Mouse (Mus musculus) neutrophil, adult 5-6 weeks (primary cell): ENCODE results near the gene Nbeal1. TPM values are rescaled to one million over a fixed set of nuclear protein-coding genes. Genes with fewer than 3 reads are reported as not detected.
"Not testable (repeated sequence)": the region's sequence is repeated elsewhere in the genome, so short reads cannot be mapped to it uniquely, and the experiment has no call there.

ENCODE experiments used
- ATAC-seq: fragments of 151-379, 151-347 bp; 2 replicates; pipeline ENCODE4 v1.8.0; 2017; ENCODE audit warnings: mild to moderate bottlenecking, moderate TSS enrichment; ENCODE audit not compliant: insufficient number of reproducible peaks, poor library complexity, low FRiP score, severe bottlenecking; ENCODE audit errors: extremely low read depth
- total RNA-seq: library from RNA; stranded (forward); fragments of 200-1000 nt; gene quantifications from 2 replicates; pipeline ENCODE4 v1.2.3, GENCODE M21; 2017

The Nbeal1 gene
- 33.4 and 34.4 TPM in 2 replicates for total RNA-seq

DNA sequence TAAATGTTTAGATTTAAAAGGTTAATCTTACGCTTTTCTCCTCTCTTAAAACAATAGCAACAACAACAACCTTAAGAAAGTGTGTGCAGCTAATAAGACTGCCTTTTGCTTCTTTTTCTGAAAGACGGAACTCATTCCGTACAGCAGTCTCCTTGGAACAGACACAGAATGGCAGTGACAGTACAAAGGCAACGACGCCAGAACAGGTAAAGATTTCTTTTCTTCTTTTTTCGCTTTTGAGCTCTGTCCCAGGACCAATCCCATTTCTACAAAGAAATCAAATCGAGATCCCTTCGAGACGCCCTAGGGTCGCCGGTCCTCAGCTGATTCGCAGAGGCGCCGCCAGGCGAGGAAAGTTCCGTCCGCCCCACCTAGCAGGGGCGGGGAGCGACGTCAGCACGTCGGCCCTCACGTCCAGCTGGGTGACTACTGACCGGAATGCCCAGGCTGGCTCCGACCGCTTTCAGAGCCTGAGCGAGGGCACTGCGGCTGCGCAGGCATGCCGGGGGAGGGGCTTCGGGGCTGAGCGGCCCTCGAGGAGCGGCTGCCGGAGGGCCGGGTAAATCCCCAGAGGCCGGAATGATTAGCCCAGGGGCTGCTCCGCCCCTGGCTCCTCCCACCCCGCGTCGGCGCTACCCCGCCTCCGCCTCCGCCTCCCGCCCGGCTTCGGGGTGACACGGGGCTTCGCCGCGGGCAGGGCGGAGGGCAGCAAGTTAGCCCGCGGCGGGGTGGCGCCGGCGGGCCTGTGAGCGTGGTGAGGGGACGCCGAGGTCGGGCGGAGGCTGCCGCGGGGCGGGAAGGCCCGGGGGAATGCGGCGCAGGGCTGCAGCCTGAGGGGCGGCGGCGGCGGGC is at the start of gene Nbeal1:
TSS of gene Nbeal1 (plus strand) at position 668 of the 852 bp plus-strand sequence.
- ATAC-seq: peak; percentile 94

- ATAC-seq: no peak
Observed at GRCm38 (mm10) chr1:60137346-60137745, 43.1 kb upstream of the Nbeal1 start.

- no peak for ATAC-seq
Observed at GRCm38 (mm10) chr1:60152700-60153099, 27.7 kb upstream of the Nbeal1 start.

DNA sequence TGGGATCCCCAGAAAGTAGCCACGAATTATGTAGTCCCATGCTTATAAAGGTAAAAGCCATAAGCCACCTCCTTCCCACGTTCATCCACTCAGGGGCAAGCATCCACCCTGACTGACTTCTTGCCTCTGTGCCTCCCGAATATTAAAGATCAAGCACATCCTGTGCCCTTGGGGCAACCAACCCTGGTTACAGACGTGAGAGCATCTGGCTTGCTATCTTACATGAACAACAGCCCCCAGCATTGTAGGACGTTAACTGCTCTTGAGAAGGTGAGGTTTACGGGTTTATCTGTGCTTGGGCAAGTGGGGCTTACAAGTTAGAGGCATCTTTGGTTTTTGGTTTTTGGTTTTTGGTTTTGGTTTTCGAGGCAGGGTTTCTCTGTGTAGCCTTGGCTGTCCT is 23.7 kb upstream of the Nbeal1 start:
- ATAC-seq: no peak

GRCm38 (mm10) chr1:60158411-60158810 is 22.0 kb upstream of the Nbeal1 start:
- ATAC-seq: peak; percentile 85

DNA sequence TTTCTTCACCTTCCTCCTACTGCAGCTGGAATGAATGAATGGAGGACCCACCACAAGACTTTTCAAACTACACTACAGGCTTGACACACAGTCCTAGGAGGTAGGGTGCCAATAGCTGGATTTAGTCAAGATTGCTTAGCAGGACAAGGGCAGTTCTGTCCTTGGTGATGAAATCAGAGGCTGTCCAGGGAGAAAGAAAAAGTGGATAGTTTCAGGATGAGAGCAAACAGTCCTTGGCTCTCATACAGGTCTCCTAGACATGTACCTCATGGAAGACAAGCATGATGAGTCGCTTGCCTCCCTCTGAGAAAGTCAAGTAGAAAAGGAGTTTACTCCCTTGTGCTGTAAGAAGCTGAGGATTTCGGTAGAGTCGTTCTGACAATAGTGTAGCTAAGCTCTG is 16.7 kb upstream of the Nbeal1 start:
- no peak for ATAC-seq

- ATAC-seq: no peak
Observed at GRCm38 (mm10) chr1:60169626-60170025, 10.8 kb upstream of the Nbeal1 start.

DNA sequence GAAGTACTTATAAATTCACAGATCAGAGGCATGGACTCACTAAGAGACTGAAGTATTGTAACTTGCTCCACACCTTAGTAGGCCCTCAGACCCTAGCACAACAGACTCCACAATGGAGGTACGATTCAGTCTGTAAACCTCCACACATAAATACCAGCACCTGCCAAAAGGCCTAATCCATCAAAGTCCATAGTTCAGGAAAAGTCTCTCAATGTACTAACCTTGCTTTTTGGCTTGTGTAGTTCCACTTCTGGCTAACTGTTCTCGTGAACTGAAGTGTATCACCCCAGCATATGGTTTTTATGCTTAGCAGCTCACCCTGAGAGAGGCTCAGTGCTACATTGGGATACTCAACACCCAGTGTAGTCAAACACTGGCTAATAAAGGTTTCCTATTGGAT is 10.1 kb upstream of the Nbeal1 start:
- ATAC-seq: no peak

- ATAC-seq: no peak
Observed at GRCm38 (mm10) chr1:60173119-60173518, 7.3 kb upstream of the Nbeal1 start.

DNA sequence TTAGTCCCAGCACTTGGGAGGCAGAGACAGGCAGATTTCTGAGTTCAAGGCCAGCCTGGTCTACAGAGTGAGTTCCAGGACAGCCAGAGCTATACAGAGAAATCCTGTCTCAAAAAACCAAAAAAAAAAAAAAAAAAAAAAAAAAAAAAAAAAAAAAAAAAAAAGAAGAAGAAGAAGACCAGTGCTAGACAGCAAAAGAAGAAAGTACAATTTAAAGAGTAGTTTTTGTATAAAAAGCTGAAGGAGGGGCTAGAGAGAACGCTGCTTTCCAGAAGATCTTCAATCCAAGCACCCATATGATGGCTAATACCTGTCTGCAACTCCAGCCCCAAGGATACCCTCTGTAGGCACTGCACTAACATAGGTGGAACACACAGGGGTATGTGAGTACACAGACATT is 2.6 kb upstream of the Nbeal1 start:
- ATAC-seq: not testable (repeated sequence)

DNA sequence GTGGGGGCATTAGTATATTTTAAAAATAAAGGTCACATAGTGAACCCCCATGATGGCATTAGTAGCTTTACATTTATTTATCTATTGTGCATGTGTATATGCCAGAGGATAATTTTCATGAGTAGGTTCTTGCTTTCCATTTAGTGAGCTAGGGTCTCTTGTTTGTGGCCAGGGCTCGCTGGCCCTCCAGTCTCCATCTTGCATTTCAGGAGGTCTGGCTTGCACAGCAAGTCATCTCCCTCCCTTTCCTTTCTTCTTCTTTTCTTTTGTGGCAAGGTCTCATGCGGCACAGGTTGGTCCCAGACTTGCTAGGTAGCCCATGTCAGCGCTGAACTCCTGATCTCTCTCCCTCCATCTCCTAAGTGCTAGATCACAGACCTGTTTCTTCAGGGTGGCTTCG is 1.0 kb upstream of the Nbeal1 start:
- no peak for ATAC-seq

- ATAC-seq: no peak
Observed at GRCm38 (mm10) chr1:60180784-60181221, 404 bp downstream of the Nbeal1 start.

GRCm38 (mm10) chr1:60188454-60188853 is 8.1 kb downstream of the Nbeal1 start:
- ATAC-seq: no peak

DNA sequence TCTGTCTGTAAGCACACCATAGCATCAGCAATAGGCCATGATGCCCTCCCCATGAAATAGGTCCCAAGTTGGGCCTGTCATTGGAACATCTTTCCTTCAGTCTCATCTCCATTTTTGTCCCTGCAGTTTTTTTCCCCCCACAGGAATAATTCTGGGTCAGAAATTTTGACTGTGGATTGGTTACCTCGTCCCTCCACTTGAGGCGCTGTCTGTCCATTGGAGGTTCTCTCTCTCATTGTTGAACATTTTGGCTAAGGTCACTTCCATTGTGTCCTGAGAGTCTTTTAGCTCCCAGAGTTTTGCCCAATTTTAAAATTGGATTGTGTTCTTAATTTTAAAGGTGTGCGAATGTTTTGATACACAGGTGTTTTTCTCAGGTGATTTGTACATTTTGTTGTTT is 16.4 kb downstream of the Nbeal1 start:
- no peak for ATAC-seq

DNA sequence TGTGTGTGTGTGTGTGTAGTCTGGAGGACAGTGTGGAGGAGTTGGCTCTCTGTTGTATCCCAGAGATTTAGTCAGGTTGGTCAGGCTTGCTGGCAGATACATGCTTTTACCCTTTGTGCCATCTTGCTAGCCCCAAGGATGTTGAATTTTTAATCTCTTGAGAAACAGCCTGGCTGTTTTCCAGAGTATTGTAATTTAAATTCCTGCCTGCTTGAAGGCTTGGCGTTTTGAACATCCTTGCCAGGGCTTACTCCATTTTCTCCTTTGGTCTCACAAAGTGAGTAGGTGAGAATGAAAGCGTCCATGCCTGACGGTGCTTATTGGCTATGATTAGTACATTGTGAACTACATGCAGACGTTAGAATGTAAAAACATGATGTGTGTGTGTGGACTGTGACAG is 18.6 kb downstream of the Nbeal1 start:
- ATAC-seq: no peak

DNA sequence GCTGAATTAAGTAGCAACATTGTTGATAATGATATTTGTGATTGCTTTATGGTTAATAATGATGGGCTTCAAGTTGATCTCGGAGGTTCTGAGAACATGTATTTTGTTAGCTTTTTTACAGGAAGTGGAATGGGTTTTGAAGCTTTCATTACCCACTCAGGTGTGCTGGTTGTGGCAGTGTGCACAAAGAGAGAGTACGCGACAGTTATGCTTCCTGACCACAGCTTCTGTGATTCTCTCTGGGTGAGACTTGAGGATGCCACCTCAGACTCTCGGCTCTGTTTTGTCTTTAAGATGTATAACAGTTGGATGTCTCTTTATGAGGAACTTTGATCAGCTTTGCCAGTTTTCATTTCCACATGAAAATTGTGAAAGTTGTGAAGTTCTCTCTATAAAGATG is 55.9 kb downstream of the Nbeal1 start:
- no peak for ATAC-seq

- no peak for ATAC-seq
Observed at GRCm38 (mm10) chr1:60240430-60240829, 60.0 kb downstream of the Nbeal1 start.

DNA sequence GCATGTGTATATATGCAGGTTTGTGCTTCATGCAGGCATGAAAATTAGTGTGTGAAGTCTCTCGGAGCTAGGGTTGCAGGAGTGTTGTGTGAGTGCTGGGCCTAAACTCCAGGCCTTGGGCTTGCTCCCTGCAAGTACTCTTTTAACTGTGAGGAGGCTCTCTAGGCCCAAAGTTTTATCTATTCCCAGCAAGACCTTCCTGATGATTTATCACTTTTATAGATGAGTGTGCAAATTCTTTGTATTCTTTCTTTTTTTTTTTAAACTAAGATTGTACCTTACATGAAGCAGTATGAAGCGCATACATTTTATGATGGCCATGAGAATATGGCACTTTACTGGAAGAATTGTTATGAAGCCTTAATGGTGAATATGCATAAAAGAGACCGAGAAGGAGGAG is 87.7 kb downstream of the Nbeal1 start:
- ATAC-seq: no peak

DNA sequence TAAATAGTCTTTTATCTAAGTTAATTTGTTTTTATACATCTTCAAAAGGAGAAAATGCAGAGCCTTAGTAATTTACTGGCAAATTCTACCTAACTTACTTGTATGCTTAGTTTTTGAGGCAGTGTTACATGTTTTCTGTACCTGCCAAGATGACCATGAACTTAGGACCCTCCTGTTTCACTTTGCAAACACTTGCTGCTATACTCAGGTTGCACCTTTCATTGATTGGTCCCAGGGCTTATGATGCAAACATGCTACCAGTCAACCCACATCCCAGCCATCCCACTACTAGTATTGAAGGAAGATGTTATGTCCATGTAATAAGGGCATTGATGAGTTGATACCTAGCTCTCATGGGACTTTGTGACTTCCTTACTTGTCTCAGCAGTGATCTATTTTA is 88.9 kb downstream of the Nbeal1 start:
- ATAC-seq: no peak

DNA sequence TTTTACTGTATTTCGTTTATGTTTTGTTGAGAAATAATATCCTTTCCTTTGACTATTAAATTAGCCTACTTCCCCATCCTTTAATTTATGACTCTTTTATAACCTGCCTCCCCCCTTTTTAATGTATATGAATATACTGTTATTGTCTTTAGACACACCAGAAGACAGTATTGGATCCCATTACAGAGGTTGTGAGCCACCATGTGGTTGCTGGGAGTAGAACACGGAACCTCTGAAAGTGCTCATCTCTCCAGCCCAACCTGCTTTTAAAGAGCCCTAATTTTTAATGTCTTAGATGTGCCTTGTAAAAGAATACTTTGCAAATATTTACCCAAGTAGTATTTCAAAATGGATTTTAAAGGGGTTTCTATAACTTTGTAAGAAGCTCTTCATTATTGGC is 92.1 kb downstream of the Nbeal1 start:
- ATAC-seq: no peak

DNA sequence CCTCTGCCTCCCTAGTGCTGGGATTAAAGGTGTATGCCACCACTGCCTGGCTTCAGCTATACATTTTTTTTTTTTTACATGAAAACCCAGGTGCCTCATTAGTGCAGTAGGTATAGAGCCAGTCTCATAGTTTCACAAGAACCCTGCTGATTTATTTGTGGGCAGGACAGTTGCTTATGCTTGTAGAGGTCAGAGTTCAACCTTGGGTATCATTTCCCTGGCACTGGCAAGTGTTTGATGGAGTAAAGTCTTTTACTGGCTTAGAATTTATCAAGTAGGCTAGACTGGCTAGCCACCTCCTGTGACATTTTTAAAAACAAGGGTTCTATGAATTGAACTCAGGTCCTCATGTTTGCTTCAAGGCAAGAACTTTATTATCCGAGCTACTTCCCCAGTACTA is 113.5 kb downstream of the Nbeal1 start:
- ATAC-seq: no peak
